Comparison of ENCODE assay signal across 11 mouse cellular contexts in genomic region chr3:107505464-107506367, GRCm38 (mm10). TPM values are rescaled to one million over a fixed set of nuclear protein-coding genes. Genes with fewer than 3 reads are reported as not detected.
DNase-seq lines count a peak whose midpoint lies in the region; ATAC-seq and TF ChIP-seq lines count a peak whose summit lies in the region.
"Had no signal": no experiment of that assay in that cellular context is flagged by ENCODE, and none has a peak within 500 bp of the region (broad histone marks: within the 10 kb centered on the region; RNA-seq: fewer than 3 reads in every experiment).

No protein-coding gene starts in this region.

- no peak overlapping the region for H3K9ac ChIP-seq in neural tube, embryonic 11.5 days (ENCODE audit: low read length)
- H3K9ac ChIP-seq in stomach, embryonic 16.5 days (ENCODE audit: low read length): no peak overlapping the region
- H3K9ac ChIP-seq: embryonic facial prominence, embryonic 15.5 days had no signal

- H3K27ac ChIP-seq in neural tube, embryonic 11.5 days (ENCODE audit: low read depth, low read length): 0 out of 2 replicates have a peak overlapping the region, but pooled peaks have one; percentile 39
- H3K27ac ChIP-seq in hindbrain, embryonic 10.5 days: peak overlapping the region; percentile 30; the same call in 1 of the 2 replicates
- H3K27ac ChIP-seq in left cerebral cortex, adult 2 months: peak overlapping the region; percentile 77
- H3K27ac ChIP-seq in stomach, embryonic 16.5 days (ENCODE audit: low read length): no peak overlapping the region
- H3K27ac ChIP-seq: embryonic facial prominence, embryonic 15.5 days; macrophage had no signal

- no peaks in the 10 kb centered on the region for H3K27me3 ChIP-seq in neural tube, embryonic 11.5 days (ENCODE audit: control insufficient read depth, insufficient read depth, low read length)
- peaks cover 20% of the 10 kb centered on the region for H3K27me3 ChIP-seq in hindbrain, embryonic 10.5 days (ENCODE audit: insufficient read depth, poor library complexity, severe bottlenecking)
- H3K27me3 ChIP-seq in stomach, embryonic 16.5 days (ENCODE audit: control insufficient read depth, insufficient read depth, low read length): no peaks in the 10 kb centered on the region
- H3K27me3 ChIP-seq: embryonic facial prominence, embryonic 15.5 days had no signal

- no peak overlapping the region for H3K4me2 ChIP-seq in neural tube, embryonic 11.5 days (ENCODE audit: low read depth)
- H3K4me2 ChIP-seq in stomach, embryonic 16.5 days (ENCODE audit: low read depth, low read length): no peak overlapping the region
- H3K4me2 ChIP-seq: embryonic facial prominence, embryonic 15.5 days had no signal

- TF ChIP-seq CTCF in left cerebral cortex, adult 2 months (IDR thresholded peaks at IDR 0.05): no peak

- intact Hi-C loops in left cerebral cortex, adult 2 months (cut with DNase I): no loop called here

- peak; percentile 73 for ATAC-seq in neural tube, embryonic 11.5 days (ENCODE audit: insufficient read depth, low FRiP score, low TSS enrichment)
- ATAC-seq in stomach, embryonic 16.5 days (ENCODE audit: insufficient read depth, low FRiP score): peak; percentile 32; the same call in 1 of the 2 replicates

- DNase-seq in neural tube, embryonic 11.5 days (ENCODE audit: low spot score): peak; percentile 18
- no peak for DNase-seq in neural tube, embryonic 10.5 days (ENCODE audit: extremely low spot score, low spot score)
- no peak for DNase-seq in hindbrain, embryonic 10.5 days (ENCODE audit: low spot score)
- DNase-seq in left cerebral cortex, adult 2 months (ENCODE audit: extremely low spot score in 1 of 2, low spot score in 2 of 2): no peak
- no peak for DNase-seq in B cell, adult 2 months
- no peak for DNase-seq in layer of hippocampus, adult 8-10 months (ENCODE audit: low spot score in 2 of 2)
- no peak for DNase-seq in urinary bladder, adult 2 months (ENCODE audit: low spot score)

- H3K4me3 ChIP-seq in neural tube, embryonic 11.5 days (ENCODE audit: low read depth, low read length): no peak overlapping the region
- no peak overlapping the region for H3K4me3 ChIP-seq in hindbrain, embryonic 10.5 days
- H3K4me3 ChIP-seq in left cerebral cortex, adult 2 months: no peak overlapping the region
- H3K4me3 ChIP-seq in stomach, embryonic 16.5 days (replicated peaks; ENCODE audit: low read length): no peak overlapping the region
- H3K4me3 ChIP-seq: embryonic facial prominence, embryonic 15.5 days had no signal

- H3K4me1 ChIP-seq in neural tube, embryonic 11.5 days (ENCODE audit: control insufficient read depth, insufficient read depth, low read length): peaks cover 10% of the 10 kb centered on the region
- H3K4me1 ChIP-seq in hindbrain, embryonic 10.5 days (replicated peaks): peaks cover 21% of the 10 kb centered on the region
- H3K4me1 ChIP-seq in stomach, embryonic 16.5 days (ENCODE audit: control insufficient read depth, insufficient read depth, low read length): peaks cover 4% of the 10 kb centered on the region; the same call in 1 of the 2 replicates

- no peaks in the 10 kb centered on the region for H3K36me3 ChIP-seq in neural tube, embryonic 11.5 days (ENCODE audit: control insufficient read depth, insufficient read depth, low read length)
- no peaks in the 10 kb centered on the region for H3K36me3 ChIP-seq in hindbrain, embryonic 10.5 days
- H3K36me3 ChIP-seq in stomach, embryonic 16.5 days (ENCODE audit: control insufficient read depth, insufficient read depth, low read length): no peaks in the 10 kb centered on the region
- H3K36me3 ChIP-seq: embryonic facial prominence, embryonic 15.5 days had no signal

- 26% methylated on average over 4 of the region's 4 CpGs for WGBS in neural tube, embryonic 11.5 days
- 33% methylated on average over 4 of the region's 4 CpGs for WGBS in hindbrain, embryonic 10.5 days
- 59% methylated on average over 4 of the region's 4 CpGs for WGBS in stomach, embryonic 16.5 days

- no peaks in the 10 kb centered on the region for H3K9me3 ChIP-seq in neural tube, embryonic 11.5 days (ENCODE audit: control insufficient read depth, low read length)
- peaks cover under 1% of the 10 kb centered on the region; the same call in 1 of the 2 replicates for H3K9me3 ChIP-seq in hindbrain, embryonic 10.5 days
- H3K9me3 ChIP-seq in stomach, embryonic 16.5 days (replicated peaks; ENCODE audit: control insufficient read depth, low read length): no peaks in the 10 kb centered on the region
- H3K9me3 ChIP-seq: embryonic facial prominence, embryonic 15.5 days had no signal

RNA-seq across cellular contexts. Expression of gene Slc6a17, which starts 12.1 kb away (rescaled TPM):
- polyA plus RNA-seq in neural tube, embryonic 11.5 days (2014; fragmentation: Nextera tagmentation; extraction: Ambion mirVana): 2.6 and 3.6 TPM in 2 replicates
- polyA plus RNA-seq in hindbrain, embryonic 10.5 days (2016; fragmentation: Nextera tagmentation; extraction: Ambion mirVana): 2.7 and 3.2 TPM in 2 replicates
- 100 to 1,000 TPM; 369 to 419 TPM for total RNA-seq in left cerebral cortex, adult 2 months (2021)
- 2.1 and 2.2 TPM in 2 replicates for polyA plus RNA-seq in stomach, embryonic 16.5 days (2015; fragmentation: Nextera tagmentation; extraction: Ambion mirVana)
- 100 to 1,000 TPM; 272 to 323 (median 290) TPM for total RNA-seq in layer of hippocampus, adult 8-10 months (2022)
- polyA plus RNA-seq in urinary bladder, adult 2 months (2012; rRNA removed): 15.9 and 21.1 TPM in 2 replicates

RNA-seq across cellular contexts. Expression of gene Kcnc4, which starts 46.4 kb away (rescaled TPM):
- polyA plus RNA-seq in neural tube, embryonic 11.5 days (2014; fragmentation: Nextera tagmentation; extraction: Ambion mirVana): 0.05 and 0.58 TPM in 2 replicates
- 0.09 and 0.17 TPM in 2 replicates for polyA plus RNA-seq in hindbrain, embryonic 10.5 days (2016; fragmentation: Nextera tagmentation; extraction: Ambion mirVana)
- total RNA-seq in left cerebral cortex, adult 2 months (2021): 10 to 100 TPM; 68.4 to 73.4 TPM
- polyA plus RNA-seq in stomach, embryonic 16.5 days (2015; fragmentation: Nextera tagmentation; extraction: Ambion mirVana): 0.14 TPM in 1 of 2 replicates, not detected in the other
- 10 to 100 TPM; 51.8 to 70.3 (median 61.7) TPM for total RNA-seq in layer of hippocampus, adult 8-10 months (2022)
- polyA plus RNA-seq in urinary bladder, adult 2 months (2012; rRNA removed): 9.1 and 10.5 TPM in 2 replicates
- polyA plus RNA-seq: macrophage had no signal

RNA-seq across cellular contexts. Expression of gene Ubl4b, which starts 49.2 kb away (rescaled TPM):
- polyA plus RNA-seq in neural tube, embryonic 11.5 days (2014; fragmentation: Nextera tagmentation; extraction: Ambion mirVana): not detected in 2 replicates
- polyA plus RNA-seq in hindbrain, embryonic 10.5 days (2016; fragmentation: Nextera tagmentation; extraction: Ambion mirVana): not detected in 2 replicates
- total RNA-seq in left cerebral cortex, adult 2 months (2021): under 1 TPM in 1 of 2 experiments, not detected in 1; 0.33 TPM
- polyA plus RNA-seq in stomach, embryonic 16.5 days (2015; fragmentation: Nextera tagmentation; extraction: Ambion mirVana): not detected in 2 replicates
- total RNA-seq in layer of hippocampus, adult 8-10 months (2022): not detected
- polyA plus RNA-seq in urinary bladder, adult 2 months (2012; rRNA removed): not detected in 2 replicates
- total RNA-seq: layer of hippocampus, postnatal 10 days had no signal
- polyA plus RNA-seq: embryonic facial prominence, embryonic 15.5 days; macrophage had no signal
